Mouse (Mus musculus) G1E (cell line): ENCODE measurements around the gene Zfp810. TPM values are rescaled to one million over a fixed set of nuclear protein-coding genes. Genes with fewer than 3 reads are reported as not detected.

Experiments
- ATAC-seq: 2 replicates; pipeline ENCODE4 v1.8.0; 2016; ENCODE audit warnings: mild to moderate bottlenecking; ENCODE audit not compliant: insufficient number of reproducible peaks, poor library complexity, low FRiP score, severe bottlenecking; ENCODE audit errors: extremely low read depth
- DNase-seq: peaks from one replicate; pipeline ENCODE4 v3.0.0; 2012; ENCODE audit warnings: low spot score
- H3K27me3 ChIP-seq: 2 replicates; pipeline ENCODE4 v1.6.1; 2012; ENCODE audit warnings: mild to moderate bottlenecking, low read length, inconsistent platforms; ENCODE audit not compliant: insufficient read depth
- H3K36me3 ChIP-seq: replicated peaks from 2 replicates; pipeline ENCODE3; 2012; ENCODE audit warnings: mild to moderate bottlenecking, inconsistent platforms
- H3K4me1 ChIP-seq: 2 replicates; pipeline ENCODE4 v1.6.1; 2012; ENCODE audit warnings: low read depth, low read length, inconsistent platforms, mixed read lengths; ENCODE audit not compliant: insufficient read depth
- H3K4me3 ChIP-seq: 2 replicates; pipeline ENCODE4 v1.5.1; 2012; ENCODE audit warnings: low read depth, mild to moderate bottlenecking, inconsistent platforms, low read length, moderate library complexity, mixed read lengths
- H3K9me3 ChIP-seq: replicated peaks from 2 replicates; pipeline ENCODE4 v1.6.1; 2012; ENCODE audit warnings: inconsistent platforms
- CTCF ChIP-seq: IDR thresholded peaks from 2 replicates; pipeline ENCODE4 v1.5.1; 2012; ENCODE audit warnings: low read depth, low read length, inconsistent platforms, mixed read lengths
- GATA1 ChIP-seq: IDR thresholded peaks from 2 replicates; pipeline ENCODE4 v1.6.1; 2012; ENCODE audit warnings: borderline replicate concordance, low read length, inconsistent platforms, mixed read lengths
- GATA2 ChIP-seq: IDR thresholded peaks from 2 replicates; pipeline ENCODE4 v1.6.1; 2012; ENCODE audit warnings: low read depth, low read length, inconsistent platforms, borderline replicate concordance
- POLR2AphosphoS5 ChIP-seq: IDR thresholded peaks from 2 replicates; pipeline ENCODE4 v1.6.1; 2012; ENCODE audit warnings: low read depth, low read length, inconsistent platforms; ENCODE audit not compliant: insufficient replicate concordance
- TAL1 ChIP-seq: conservative IDR thresholded peaks from 2 replicates; pipeline ENCODE4 v1.6.1; 2012; ENCODE audit warnings: low read depth, low read length, inconsistent platforms, mixed read lengths
- polyA plus RNA-seq: library from polyadenylated mRNA; stranded (reverse); fragments of >175 nt; gene quantifications from 2 replicates; pipeline ENCODE4 v1.2.3, GENCODE M21; 2012
- total RNA-seq, 2 experiments: library from RNA; stranded (forward) in 1 of 2; stranded (reverse) in 1 of 2; fragments of 200-1000 nt in 1 of 2; fragments of >200 nt in 1 of 2; fragmentation: Nextera tagmentation in 1 of 2; gene quantifications; 2 replicates each; pipeline ENCODE4 v1.2.3; 2014 to 2017

Zfp810 gene
- total and polyA plus RNA-seq, 3 experiments: 3.3 to 18.4 (median 13.2) TPM

DNA sequence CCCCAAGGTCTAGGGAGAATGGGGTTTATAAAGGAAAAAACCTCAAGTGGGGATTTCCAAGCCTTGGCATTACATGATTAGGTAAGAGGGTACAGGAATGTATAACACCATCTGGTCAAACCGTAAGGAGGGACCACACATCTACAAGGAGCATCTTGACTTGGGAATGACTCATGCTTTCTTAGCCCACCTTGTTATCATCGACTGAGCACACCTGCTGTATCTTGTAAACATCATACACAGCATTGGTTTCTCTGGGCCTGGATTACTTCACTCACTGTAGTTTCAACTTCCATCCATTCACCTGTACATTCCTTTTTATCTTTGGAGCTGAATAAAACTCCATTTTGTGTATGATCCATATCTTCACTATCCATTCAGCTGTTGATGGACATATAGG is 63.2 kb downstream of the Zfp810 start:
- H3K4me3 ChIP-seq: no peak overlapping the region
- TF ChIP-seq POLR2AphosphoS5 (no peak), GATA2 (no peak), TAL1 (no peak), GATA1 (no peak), CTCF (no peak)
- peaks cover 3% of the 10 kb centered on the region; the same call in 1 of the 2 replicates for H3K4me1 ChIP-seq
- H3K27me3 ChIP-seq: no peaks in the 10 kb centered on the region
- ATAC-seq (no peak), DNase-seq (no peak)
- H3K36me3 ChIP-seq: peaks cover 64% of the 10 kb centered on the region
- H3K9me3 ChIP-seq: peaks cover 32% of the 10 kb centered on the region

DNA sequence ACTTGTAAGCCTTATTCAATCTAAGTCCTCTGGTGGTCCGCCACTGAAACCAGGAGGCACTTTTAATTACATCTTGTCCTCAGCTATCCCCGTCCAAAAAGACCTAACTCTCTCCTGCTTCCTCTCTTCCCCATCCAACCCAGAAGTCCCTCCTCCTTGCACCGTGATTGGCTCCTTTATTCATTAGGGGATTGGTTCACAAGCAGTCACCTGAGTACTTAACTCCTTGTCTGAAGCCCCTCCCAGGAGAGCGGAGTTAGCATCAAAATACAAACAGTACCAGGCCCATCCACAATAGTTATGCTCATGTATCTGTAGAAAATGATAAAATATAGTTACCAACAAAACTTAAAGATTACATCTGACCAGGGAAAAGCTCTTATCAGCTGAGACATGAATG is 67.4 kb downstream of the Zfp810 start:
- no peak overlapping the region for H3K4me3 ChIP-seq
- peaks cover 94% of the 10 kb centered on the region for H3K36me3 ChIP-seq
- peaks cover 35% of the 10 kb centered on the region for H3K9me3 ChIP-seq
- no peak for TF ChIP-seq TAL1
- no peak for TF ChIP-seq POLR2AphosphoS5
- no peak for TF ChIP-seq GATA1
- TF ChIP-seq GATA2: no peak
- no peak for TF ChIP-seq CTCF
- ATAC-seq (no peak), DNase-seq (no peak)
- no peaks in the 10 kb centered on the region for H3K27me3 ChIP-seq
- peaks cover 3% of the 10 kb centered on the region; the same call in 1 of the 2 replicates for H3K4me1 ChIP-seq

DNA sequence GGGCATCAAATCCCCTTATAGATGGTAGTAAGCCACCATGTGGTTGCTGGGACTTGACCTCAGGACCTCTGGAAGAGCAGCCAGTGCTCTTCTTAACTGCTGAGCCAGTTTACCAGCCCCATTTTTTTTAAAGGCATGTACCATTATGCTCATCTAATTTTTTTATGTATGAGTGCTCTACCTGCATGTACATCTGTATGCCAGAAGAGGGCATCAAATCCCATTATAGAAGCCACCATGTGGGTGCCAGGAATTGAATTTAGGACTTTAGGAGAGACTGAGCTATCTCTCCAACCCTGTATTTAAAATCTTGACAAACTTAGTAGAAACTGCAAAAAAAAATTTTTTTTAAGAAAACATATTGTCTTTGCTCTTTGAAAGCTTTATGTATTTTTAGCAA is 76.9 kb downstream of the Zfp810 start:
- H3K4me3 ChIP-seq: no peak overlapping the region
- peaks cover 23% of the 10 kb centered on the region for H3K4me1 ChIP-seq
- peaks cover 11% of the 10 kb centered on the region for H3K9me3 ChIP-seq
- peaks cover 55% of the 10 kb centered on the region for H3K36me3 ChIP-seq
- ATAC-seq (no peak), DNase-seq (no peak)
- no peak for TF ChIP-seq CTCF
- TF ChIP-seq POLR2AphosphoS5: no peak
- TF ChIP-seq GATA2: no peak
- H3K27me3 ChIP-seq: no peaks in the 10 kb centered on the region

DNA sequence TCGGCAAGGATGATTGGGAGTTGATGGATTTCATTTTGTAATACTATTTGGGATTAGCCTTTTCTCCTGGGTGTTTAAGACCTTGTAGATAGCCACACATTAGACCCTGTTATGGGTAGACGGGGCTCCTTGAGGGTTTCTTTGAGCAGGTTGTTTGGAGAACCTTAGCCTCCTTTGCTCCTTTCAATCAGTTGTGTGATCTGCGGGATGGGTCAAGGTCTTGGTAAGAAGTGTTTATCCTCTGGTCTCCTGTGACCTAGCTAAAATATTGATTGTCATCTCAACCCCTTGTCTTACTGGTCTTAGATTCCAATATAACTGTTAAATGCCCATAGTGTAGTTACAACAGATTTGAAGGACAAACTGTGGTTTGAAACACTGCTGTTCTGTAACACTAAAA is 77.4 kb downstream of the Zfp810 start:
- no peak overlapping the region for H3K4me3 ChIP-seq
- DNase-seq (no peak), ATAC-seq (no peak)
- H3K36me3 ChIP-seq: peaks cover 50% of the 10 kb centered on the region
- H3K9me3 ChIP-seq: peaks cover 7% of the 10 kb centered on the region
- TF ChIP-seq CTCF (no peak), GATA2 (no peak), POLR2AphosphoS5 (no peak), TAL1 (no peak), GATA1 (no peak)
- H3K4me1 ChIP-seq: peaks cover 23% of the 10 kb centered on the region
- no peaks in the 10 kb centered on the region for H3K27me3 ChIP-seq

DNA sequence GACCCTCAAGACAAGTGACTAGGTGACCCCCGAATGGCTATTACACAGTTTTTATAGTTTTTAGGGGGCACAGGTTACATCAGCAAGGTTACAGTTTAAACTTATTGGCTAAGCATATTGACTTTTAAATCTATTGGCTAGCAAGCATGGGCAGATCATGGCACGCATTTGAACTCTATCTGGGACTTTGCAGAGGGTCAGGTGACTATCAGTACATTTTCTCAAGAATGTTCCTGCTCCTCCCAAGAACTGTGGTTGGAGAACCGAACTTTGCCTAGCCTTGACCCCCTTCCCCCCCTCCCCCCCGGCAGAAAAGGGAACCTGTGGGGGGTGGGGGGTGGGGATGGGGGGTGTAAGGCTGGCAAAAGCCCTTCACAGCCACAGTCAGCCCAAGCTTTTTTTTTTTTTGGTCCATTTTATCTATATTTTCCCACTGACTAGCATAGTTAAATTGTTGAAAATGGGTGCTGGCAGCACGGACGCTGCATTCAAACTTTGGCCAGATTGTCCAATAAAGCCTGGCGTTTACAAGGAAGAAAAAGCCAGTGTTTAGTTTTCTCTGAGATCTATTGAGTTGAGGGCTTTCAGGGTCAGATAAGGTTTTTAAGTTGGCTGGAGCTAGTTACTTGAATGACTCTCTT is 77.9 kb downstream of the Zfp810 start:
- Histone ChIP-seq H3K27me3 (no peaks in the 10 kb centered on the region), H3K4me1 (peaks cover 23% of the 10 kb centered on the region), H3K9me3 (peaks cover 3% of the 10 kb centered on the region), H3K36me3 (peaks cover 45% of the 10 kb centered on the region), H3K4me3 (no peak overlapping the region; the same call in 1 of the 2 replicates)
- no peak for DNase-seq
- no peak for TF ChIP-seq TAL1
- ATAC-seq: no peak

DNA sequence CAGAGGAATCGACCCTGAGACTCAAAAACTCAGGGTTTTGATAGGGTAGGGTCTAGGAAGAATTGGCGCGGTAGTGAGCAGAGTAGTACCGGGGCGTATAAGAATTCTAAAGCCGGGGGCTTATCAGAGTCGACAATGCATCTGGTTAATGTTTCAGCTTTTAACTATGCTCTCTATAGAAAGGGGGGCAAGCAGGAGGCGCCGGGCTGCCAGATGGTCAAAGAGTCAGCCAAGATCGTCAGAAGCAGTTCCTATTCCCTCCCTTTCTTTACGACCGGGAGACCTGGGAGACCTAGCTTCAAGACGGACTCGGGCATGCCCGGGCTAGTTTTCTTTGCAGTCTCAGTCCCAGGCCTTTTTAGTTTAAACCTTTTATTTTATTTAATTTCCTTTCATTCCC is 80.6 kb downstream of the Zfp810 start:
- no peaks in the 10 kb centered on the region for H3K27me3 ChIP-seq
- no peaks in the 10 kb centered on the region; the same call in none of the 2 replicates for H3K9me3 ChIP-seq
- H3K36me3 ChIP-seq: peaks cover 25% of the 10 kb centered on the region
- H3K4me1 ChIP-seq: peaks cover 23% of the 10 kb centered on the region
- peak overlapping the region; percentile 94 for H3K4me3 ChIP-seq
- DNase-seq (no peak), ATAC-seq (no peak)
- no peak for TF ChIP-seq TAL1
- TF ChIP-seq GATA2: no peak
- no peak for TF ChIP-seq GATA1
- TF ChIP-seq CTCF: no peak
- no peak for TF ChIP-seq POLR2AphosphoS5

Other genes with a start within 250 kb of the Zfp810 start
- gene Gm49318, start 236.4 kb downstream of the Zfp810 start, total RNA-seq (2014; fragmentation: Nextera tagmentation): not detected in 2 replicates
- not detected in 2 replicates for gene Gm49318, start 236.4 kb downstream of the Zfp810 start, total RNA-seq (2017)
- gene Gm49318, start 236.4 kb downstream of the Zfp810 start, polyA plus RNA-seq: not detected in 2 replicates
- 7.3 and 10.5 TPM in 2 replicates for gene Zfp653, start 236.3 kb downstream of the Zfp810 start, total RNA-seq (2014; fragmentation: Nextera tagmentation)
- gene Zfp653, start 236.3 kb downstream of the Zfp810 start, total RNA-seq (2017): 9.1 and 11.3 TPM in 2 replicates
- 19.0 and 22.4 TPM in 2 replicates for gene Zfp653, start 236.3 kb downstream of the Zfp810 start, polyA plus RNA-seq
- gene Ecsit, start 222.2 kb downstream of the Zfp810 start, total RNA-seq (2014; fragmentation: Nextera tagmentation): 18.2 and 25.4 TPM in 2 replicates
- 24.0 and 28.5 TPM in 2 replicates for gene Ecsit, start 222.2 kb downstream of the Zfp810 start, total RNA-seq (2017)
- gene Ecsit, start 222.2 kb downstream of the Zfp810 start, polyA plus RNA-seq: 33.2 and 43.2 TPM in 2 replicates
- not detected in 2 replicates for gene Cnn1, start 208.4 kb downstream of the Zfp810 start, total RNA-seq (2014; fragmentation: Nextera tagmentation)
- gene Cnn1, start 208.4 kb downstream of the Zfp810 start, total RNA-seq (2017): 0.05 and 0.17 TPM in 2 replicates
- not detected in 2 replicates for gene Cnn1, start 208.4 kb downstream of the Zfp810 start, polyA plus RNA-seq
- gene Elof1, start 190.5 kb downstream of the Zfp810 start, total RNA-seq (2014; fragmentation: Nextera tagmentation): 88.3 and 119 TPM in 2 replicates
- gene Elof1, start 190.5 kb downstream of the Zfp810 start, total RNA-seq (2017): 66.7 and 86.0 TPM in 2 replicates
- gene Elof1, start 190.5 kb downstream of the Zfp810 start, polyA plus RNA-seq: 90.8 and 98.4 TPM in 2 replicates
- gene Acp5, start 171.9 kb downstream of the Zfp810 start, total RNA-seq (2014; fragmentation: Nextera tagmentation): 17.1 and 24.2 TPM in 2 replicates
- gene Acp5, start 171.9 kb downstream of the Zfp810 start, total RNA-seq (2017): 10.3 and 13.0 TPM in 2 replicates
- gene Acp5, start 171.9 kb downstream of the Zfp810 start, polyA plus RNA-seq: 27.6 and 28.5 TPM in 2 replicates
- gene Pigyl, start 150.8 kb downstream of the Zfp810 start, total RNA-seq (2014; fragmentation: Nextera tagmentation): 24.8 and 30.3 TPM in 2 replicates
- gene Pigyl, start 150.8 kb downstream of the Zfp810 start, total RNA-seq (2017): 34.1 and 37.6 TPM in 2 replicates
- 85.2 and 86.5 TPM in 2 replicates for gene Pigyl, start 150.8 kb downstream of the Zfp810 start, polyA plus RNA-seq
- not detected in 2 replicates for gene Zfp872, start 119.6 kb downstream of the Zfp810 start, total RNA-seq (2014; fragmentation: Nextera tagmentation)
- 0.16 TPM in 1 of 2 replicates, not detected in the other for gene Zfp872, start 119.6 kb downstream of the Zfp810 start, total RNA-seq (2017)
- not detected in 2 replicates for gene Zfp872, start 119.6 kb downstream of the Zfp810 start, polyA plus RNA-seq
- gene Zfp809, start 81.9 kb downstream of the Zfp810 start, total RNA-seq (2014; fragmentation: Nextera tagmentation): 180 and 200 TPM in 2 replicates
- 54.9 and 67.1 TPM in 2 replicates for gene Zfp809, start 81.9 kb downstream of the Zfp810 start, total RNA-seq (2017)
- gene Zfp809, start 81.9 kb downstream of the Zfp810 start, polyA plus RNA-seq: 11.8 and 16.2 TPM in 2 replicates
- gene Zfp599, start 47.8 kb downstream of the Zfp810 start, total RNA-seq (2014; fragmentation: Nextera tagmentation): 4.4 and 4.9 TPM in 2 replicates
- 1.1 and 2.0 TPM in 2 replicates for gene Zfp599, start 47.8 kb downstream of the Zfp810 start, total RNA-seq (2017)
- 0.07 and 0.13 TPM in 2 replicates for gene Zfp599, start 47.8 kb downstream of the Zfp810 start, polyA plus RNA-seq
- 183 and 184 TPM in 2 replicates for gene Anln, start 81.5 kb upstream of the Zfp810 start, total RNA-seq (2014; fragmentation: Nextera tagmentation)
- 62.1 and 62.4 TPM in 2 replicates for gene Anln, start 81.5 kb upstream of the Zfp810 start, total RNA-seq (2017)
- gene Anln, start 81.5 kb upstream of the Zfp810 start, polyA plus RNA-seq: 6.8 and 8.7 TPM in 2 replicates
- gene 9530077C05Rik, start 103.9 kb upstream of the Zfp810 start, total RNA-seq (2014; fragmentation: Nextera tagmentation): 5.1 and 10.3 TPM in 2 replicates
- gene 9530077C05Rik, start 103.9 kb upstream of the Zfp810 start, total RNA-seq (2017): 6.8 and 7.9 TPM in 2 replicates
- gene 9530077C05Rik, start 103.9 kb upstream of the Zfp810 start, polyA plus RNA-seq: 1.3 and 1.8 TPM in 2 replicates
- not detected in 2 replicates for gene Gm17545, start 146.6 kb upstream of the Zfp810 start, total RNA-seq (2014; fragmentation: Nextera tagmentation)
- gene Gm17545, start 146.6 kb upstream of the Zfp810 start, total RNA-seq (2017): not detected in 2 replicates
- gene Gm17545, start 146.6 kb upstream of the Zfp810 start, polyA plus RNA-seq: not detected in 2 replicates
- gene Rp9, start 162.1 kb upstream of the Zfp810 start, total RNA-seq (2014; fragmentation: Nextera tagmentation): 119 and 130 TPM in 2 replicates
- 100 and 113 TPM in 2 replicates for gene Rp9, start 162.1 kb upstream of the Zfp810 start, total RNA-seq (2017)
- gene Rp9, start 162.1 kb upstream of the Zfp810 start, polyA plus RNA-seq: 104 TPM in 2 replicates
- gene Bbs9, start 168.1 kb upstream of the Zfp810 start, total RNA-seq (2014; fragmentation: Nextera tagmentation): 18.5 and 26.9 TPM in 2 replicates
- 12.8 and 18.4 TPM in 2 replicates for gene Bbs9, start 168.1 kb upstream of the Zfp810 start, total RNA-seq (2017)
- gene Bbs9, start 168.1 kb upstream of the Zfp810 start, polyA plus RNA-seq: 1.1 and 3.3 TPM in 2 replicates